Mouse (Mus musculus): Measurements from ENCODE around the gene Mup12. TPM values are rescaled to one million over a fixed set of nuclear protein-coding genes. Genes with fewer than 3 reads are reported as not detected.
"Not testable (repeated sequence)": the region's sequence is repeated elsewhere in the genome, so short reads cannot be mapped to it uniquely, and the experiment has no call there.

The Mup12 gene
- total RNA-seq (2021): not detected
- long read RNA-seq, experiment 1: 0 reads
- long read RNA-seq, experiment 2: 0 reads

- DNase-seq; intact Hi-C loops (cut with DNase I); H3K4me3 ChIP-seq; H3K27ac ChIP-seq: not testable (repeated sequence)
Measured at GRCm38 (mm10) chr4:60741226-60741625, at the start of gene Mup12. Mup12 (minus strand) TSS chr4:60741326.

Other genes with a start within 250 kb of the Mup12 start
- gene Mup1, start 239.4 kb downstream of the Mup12 start, total RNA-seq (2021): not detected
- not detected for gene Mup10, start 159.1 kb downstream of the Mup12 start, total RNA-seq (2021)
- gene Mup11, start 78.9 kb downstream of the Mup12 start, total RNA-seq (2021): under 1 TPM in 1 of 2 experiments, not detected in 1; 0.47 TPM
- gene Mup22, start 80.1 kb upstream of the Mup12 start, total RNA-seq (2021): 10 to 100 TPM in 1 of 2 experiments, not detected in 1; 30.5 TPM